Mouse (Mus musculus) lung, postnatal 10 days (tissue): Measurements from ENCODE around the gene Tet2.

ENCODE experiments used
- DNase-seq: peaks from one replicate; pipeline ENCODE4 v3.0.0; 2021

Tet2 gene

DNA sequence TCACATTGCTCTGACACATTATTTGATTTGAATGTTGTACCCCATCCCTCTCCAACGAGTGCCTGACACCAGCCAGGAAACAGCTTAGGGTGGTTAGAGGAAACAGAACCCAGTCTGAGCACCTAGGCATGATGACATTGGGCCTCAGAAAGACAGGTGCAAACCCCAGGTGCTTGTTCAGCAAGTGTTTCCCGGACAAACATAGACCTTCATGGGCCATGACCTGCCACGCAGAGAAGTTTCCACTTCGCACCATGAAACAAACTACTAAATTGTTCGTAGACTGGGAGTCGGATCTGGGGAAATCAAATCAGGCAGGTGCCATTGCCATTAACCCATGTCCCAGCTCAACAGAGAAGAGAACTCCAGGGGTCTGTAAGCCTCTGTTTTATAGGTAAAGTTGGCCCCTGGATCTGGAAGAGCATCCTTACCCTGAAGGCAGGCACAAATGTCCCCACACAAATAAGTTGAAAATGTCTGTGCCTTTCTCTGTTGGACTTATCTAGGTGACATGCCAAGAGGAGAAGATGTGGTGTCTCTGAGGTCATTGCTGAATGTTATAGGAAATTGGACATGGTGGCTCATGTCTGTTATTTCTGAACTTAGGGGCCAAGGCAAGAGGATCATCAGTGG, 109.7 kb downstream of the Tet2 start:
- no peak for DNase-seq

DNA sequence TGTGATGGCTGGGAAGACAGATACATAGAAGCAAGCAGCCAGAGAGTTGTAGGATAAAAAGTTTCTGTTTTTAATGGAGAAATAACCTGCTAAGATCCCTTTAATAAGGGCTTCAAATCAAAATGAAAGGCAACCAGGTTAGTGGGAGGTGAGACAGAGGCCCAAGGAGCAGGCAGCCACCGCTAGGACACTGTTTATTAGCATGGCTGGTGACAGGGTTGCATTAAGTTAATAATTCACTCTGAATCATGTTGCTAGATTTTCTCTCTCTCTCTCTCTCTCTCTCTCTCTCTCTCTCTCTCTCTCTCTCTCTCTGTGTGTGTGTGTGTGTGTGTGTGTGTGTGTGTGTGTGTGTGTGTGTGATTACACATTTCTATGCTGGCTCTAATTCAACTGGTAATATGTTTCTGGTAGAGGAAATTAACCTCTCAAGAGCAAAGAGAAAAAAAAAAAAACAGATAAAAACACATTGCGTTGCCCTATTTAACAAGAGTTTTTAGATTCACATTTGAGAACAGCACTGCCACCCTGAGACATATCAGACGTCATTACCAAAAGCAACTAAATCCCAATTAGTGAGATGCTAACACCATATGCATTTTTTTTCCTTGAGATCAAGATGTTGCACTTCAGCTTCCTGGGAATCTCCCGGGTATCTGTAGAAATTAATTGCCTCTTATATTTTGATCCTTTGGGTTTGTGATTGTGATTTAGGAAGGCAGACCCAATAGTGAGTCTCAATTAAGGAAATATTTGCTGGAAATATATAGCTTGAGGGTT, 115.4 kb downstream of the Tet2 start:
- no peak for DNase-seq

DNA sequence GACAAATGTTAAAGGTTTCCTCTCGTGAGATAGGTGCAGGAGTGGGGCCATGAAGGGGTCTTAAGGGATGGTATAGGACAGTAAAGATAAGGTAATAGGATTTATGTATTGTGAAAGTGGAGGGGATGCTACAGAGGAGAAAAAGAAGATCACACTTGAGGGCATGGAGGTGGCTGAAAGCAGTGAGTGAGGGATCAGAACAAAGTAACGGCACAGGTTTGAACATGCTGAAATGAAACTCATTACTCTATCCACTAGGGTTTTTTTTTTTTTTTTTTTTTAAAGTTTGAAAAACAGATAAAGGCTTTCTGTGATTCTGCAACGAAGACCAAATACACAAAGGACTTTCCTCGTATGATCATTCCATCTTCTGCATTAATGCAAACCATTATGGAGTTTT, 116.9 kb downstream of the Tet2 start:
- DNase-seq, result no peak

DNA sequence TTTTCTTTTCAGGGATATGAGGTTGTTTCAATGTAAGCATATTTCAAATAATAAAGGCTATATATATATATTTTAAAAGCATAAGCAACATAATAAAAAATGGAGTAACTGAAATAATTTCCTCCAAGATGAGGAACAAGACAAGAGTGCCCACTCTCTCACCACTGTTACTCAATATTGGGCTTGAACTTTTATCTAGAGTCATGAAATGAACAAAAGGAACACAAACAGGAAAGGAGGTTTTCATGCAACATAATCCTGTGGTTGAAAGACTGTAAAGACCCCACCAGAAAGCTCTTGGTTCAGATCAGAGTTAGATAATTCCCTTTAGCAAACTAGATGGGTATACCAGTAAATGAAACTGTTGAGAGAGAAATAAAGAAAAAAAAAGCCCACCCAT, 121.9 kb downstream of the Tet2 start:
- no peak for DNase-seq

DNA sequence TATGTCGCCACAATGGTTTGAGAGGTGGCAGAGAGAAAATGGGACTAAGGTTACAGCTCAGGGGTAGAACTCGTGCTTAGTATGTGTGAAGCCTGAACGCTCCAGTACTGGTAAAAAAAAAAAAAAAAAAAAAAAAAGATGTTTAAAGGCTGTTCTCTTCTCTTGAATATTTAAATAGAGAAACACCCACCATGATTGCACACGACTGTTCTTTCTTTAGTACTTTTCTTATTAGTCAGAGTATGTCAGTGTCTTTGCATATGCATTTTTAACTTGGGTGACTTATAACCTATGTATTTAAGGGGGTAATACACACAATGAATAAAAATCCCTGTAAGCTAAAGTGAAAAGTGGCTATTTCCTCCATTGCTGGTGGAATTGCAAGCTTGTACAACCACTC, 130.2 kb downstream of the Tet2 start:
- DNase-seq, result no peak
